Mouse (Mus musculus) gonadal fat pad, adult 2 months (tissue): ENCODE measurements around the gene Snx9. TPM values are rescaled to one million over a fixed set of nuclear protein-coding genes. Genes with fewer than 3 reads are reported as not detected.

Experiments
- DNase-seq: peaks from one replicate; pipeline ENCODE4 v3.0.0-alpha.2; 2012; ENCODE audit warnings: low read depth
- polyA plus RNA-seq: library from polyadenylated mRNA; depleted of rRNA; stranded (reverse); fragments of >200 nt; gene quantifications from 2 replicates; pipeline ENCODE4 v1.2.3, GENCODE M21; 2012

The Snx9 gene
- polyA plus RNA-seq, 1 experiment: 42.3 TPM

GRCm38 (mm10) chr17:5806823-5807222 lies 34.3 kb upstream of the Snx9 start:
- no peak for DNase-seq

DNA sequence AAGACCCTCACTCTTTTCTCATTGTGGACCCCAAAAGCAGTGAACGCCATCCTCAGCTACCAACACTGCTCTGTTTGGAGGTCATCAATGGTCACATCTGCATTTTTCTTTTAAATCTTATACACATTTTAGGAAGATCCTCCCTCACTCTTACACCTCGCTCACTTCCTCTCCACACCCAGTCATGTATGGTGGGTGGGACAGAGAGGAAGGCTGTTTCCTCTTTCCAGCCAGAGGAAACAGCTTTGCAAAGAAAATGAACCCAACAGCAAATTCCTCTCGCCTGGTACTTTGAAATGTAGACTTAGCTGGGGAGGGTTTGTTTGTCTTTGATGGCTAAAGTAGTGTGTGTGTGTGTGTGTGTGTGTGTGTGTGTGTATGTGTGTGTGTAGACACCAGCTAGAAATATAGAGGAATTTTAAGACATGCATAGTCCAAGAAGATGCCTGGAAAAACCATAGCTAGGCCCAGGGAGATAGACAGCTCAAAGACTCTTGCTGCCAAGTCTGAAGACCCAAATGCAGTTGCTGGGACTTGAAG lies 33.2 kb upstream of the Snx9 start:
- no peak for DNase-seq

DNA sequence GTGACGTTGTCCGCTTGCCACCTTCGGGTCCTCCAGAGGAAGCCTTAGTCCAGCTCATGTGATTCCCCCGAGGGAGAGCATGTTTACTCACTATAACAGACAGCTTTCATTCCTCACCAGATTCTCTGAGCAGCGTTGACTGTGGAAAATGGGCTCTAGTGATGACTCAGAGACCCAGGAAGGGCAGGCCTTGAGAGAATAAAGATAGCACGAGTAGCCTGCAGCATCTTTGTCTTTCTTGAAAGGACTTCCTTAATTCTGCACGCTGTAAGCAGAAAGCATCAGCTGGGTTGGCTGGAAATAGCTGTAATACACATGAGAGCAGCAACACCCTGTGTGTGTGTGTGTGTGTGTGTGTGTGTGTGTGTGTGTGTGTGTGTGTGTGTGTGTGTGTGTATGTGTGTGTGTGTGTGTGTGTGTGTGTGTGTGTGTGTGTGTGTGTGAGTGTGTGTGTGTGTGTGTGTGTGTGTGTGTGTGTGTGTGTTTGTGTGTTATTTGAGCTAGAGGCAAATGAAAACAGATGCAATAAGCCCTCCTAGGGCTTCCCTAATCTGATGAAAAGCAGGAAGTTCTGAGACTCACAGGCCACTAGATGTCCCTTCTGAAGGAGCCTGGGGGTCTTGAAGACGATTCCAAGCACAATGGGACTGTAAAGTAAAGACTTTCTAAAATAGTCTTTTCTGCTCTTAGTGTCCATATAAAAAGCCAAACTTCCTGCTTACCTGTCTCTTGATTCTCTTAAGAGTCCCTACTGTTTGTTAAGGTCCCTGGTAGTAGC lies 27.1 kb upstream of the Snx9 start:
- DNase-seq: no peak

DNA sequence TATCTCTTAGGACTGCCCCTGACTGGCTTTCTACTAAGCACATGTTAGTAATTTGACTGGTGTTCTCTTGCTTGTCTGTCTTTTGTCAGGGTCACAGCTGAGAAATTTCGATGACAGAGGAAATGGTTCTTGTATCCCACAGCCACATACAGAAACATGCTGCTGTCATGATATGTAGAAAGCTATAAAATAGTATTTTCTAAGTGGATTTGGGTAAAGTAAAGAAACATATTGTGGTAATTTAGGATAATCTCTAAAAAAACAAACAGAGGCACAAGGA lies 26.5 kb upstream of the Snx9 start:
- no peak for DNase-seq

DNA sequence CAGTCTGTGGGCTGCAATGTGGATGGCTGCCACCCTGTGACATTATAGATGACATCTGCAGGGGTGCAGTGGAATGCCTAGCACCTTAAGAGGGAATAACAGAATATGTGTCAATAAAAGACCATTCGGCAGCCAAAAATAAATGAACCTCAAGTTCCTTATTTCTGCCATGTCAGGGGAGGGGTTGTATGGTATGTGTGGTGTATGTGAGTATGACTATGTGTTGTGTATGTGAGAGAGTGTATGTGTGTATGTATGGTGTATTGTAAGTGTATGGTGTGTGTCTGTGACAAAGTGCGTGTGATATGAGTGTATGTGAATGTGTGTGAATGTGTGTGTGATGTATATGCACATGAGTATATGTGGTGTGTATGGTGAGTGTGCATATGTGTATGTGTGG lies 23.3 kb upstream of the Snx9 start:
- no peak for DNase-seq

- DNase-seq: no peak
These were observed 22.0 kb upstream of the Snx9 start for GRCm38 (mm10) chr17:5819105-5819504.

DNA sequence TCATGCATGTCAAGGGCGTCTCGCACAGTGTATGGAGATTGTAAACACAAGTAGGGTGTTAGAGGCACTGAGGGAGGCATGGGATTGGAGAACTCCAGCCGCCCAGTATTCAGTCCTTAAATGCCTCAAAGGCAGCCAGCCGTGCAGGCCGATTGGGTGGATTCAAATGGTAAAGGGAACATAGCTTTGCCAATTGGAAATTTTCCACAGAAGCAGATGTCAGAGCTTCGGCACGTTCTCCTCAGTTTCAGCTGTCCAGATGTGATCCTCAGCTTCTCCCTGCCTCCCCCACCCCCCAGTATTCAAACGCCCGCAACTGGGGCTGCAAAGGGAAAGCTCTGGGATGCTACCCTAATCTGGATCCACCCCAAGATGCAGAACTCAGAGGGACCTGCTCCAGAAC lies 21.3 kb upstream of the Snx9 start:
- no peak for DNase-seq

DNA sequence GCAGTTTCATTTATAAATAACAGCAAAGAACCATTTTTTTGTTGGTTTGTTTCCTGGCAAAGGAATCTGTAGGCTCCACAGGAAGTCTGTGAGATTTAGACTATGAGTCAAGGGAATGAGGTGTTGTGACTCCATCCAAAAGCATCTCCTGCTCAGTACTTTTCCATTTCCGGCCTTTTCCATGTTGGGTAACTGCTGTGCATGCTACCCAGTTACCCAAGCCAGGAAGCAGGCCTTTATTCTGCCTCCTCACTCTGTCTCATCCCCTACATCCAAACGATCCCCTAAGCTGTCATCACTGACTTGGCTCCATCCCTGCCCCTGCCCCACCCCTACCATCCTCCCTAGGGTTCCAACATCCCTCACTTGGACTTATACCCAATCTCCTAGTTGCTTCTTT lies 18.6 kb upstream of the Snx9 start:
- no peak for DNase-seq

GRCm38 (mm10) chr17:5823032-5823431 lies 18.1 kb upstream of the Snx9 start:
- DNase-seq: no peak

DNA sequence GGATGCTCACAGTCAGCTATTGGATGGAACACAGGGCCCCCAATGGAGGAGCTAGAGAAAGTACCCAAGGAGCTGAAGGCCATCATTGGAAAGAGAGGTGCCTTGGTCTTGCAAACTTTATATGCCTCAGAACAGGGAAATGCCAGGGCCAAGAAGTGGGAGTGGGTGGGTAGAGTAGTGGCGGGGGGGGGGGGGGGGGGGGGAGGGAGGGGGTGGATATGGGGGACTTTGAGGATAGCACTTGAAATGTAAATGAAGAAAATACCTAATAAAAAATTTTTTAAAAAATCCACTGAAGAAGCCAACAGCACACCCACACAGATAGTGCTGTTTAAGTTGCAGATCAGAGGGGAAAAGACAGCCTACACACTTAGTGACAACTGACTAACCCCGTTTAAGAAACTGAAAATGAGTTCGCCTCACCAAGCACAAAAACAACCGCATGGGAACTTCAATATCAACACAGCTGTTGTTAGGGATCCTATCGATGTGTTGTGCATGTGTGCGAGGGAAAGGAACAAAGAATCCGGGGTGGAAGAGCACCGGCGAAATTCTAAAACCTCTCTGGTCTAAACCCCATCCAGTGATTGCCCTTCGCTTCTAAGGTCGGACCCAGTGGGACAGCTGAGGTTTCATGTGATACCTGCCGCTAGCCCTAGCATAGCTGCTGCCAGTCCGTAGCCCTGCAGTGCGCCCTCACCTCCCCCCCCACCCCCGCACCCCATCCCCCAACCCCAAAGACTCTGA lies 13.1 kb upstream of the Snx9 start:
- no peak for DNase-seq

DNA sequence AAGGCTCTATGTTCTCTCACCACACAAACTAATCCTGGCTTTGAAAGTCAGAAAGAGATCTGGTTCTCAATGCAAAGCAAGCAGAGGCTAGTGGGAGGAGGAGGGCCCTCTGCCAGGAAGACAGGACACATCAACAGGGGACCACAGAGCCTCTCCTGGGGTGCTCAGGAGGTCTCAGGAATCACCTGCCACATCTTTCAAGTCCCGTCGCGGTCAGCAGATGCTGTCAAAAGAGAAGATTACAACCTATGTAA lies 12.6 kb upstream of the Snx9 start:
- DNase-seq: no peak

DNA sequence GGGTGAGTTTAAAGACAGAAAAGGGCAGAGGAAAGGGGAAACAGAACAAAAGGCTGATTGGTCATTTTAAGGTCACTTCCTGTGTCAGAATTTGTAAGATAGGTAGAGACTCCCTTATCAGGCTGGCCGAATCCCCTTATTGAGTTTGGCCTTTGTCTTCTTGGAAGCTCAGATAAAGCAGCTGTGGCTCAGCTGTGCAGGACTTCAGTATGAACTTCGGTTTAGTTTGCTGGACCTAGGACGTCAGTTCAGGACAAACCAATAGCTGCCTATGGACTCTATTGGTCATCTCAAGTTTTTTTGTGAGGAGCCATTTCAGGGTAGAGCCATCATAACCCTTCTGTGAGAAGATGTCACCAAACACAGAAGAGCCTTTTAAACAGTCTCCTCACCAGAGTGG lies 12.2 kb upstream of the Snx9 start:
- DNase-seq: no peak

GRCm38 (mm10) chr17:5829930-5830329 lies 11.2 kb upstream of the Snx9 start:
- DNase-seq: no peak

- DNase-seq: no peak
These were observed 10.7 kb upstream of the Snx9 start for GRCm38 (mm10) chr17:5830382-5830781.

- DNase-seq: no peak
These were observed 10.3 kb upstream of the Snx9 start for GRCm38 (mm10) chr17:5830832-5831231.

GRCm38 (mm10) chr17:5831257-5831806 lies 9.8 kb upstream of the Snx9 start:
- no peak for DNase-seq

GRCm38 (mm10) chr17:5834166-5834565 lies 7.0 kb upstream of the Snx9 start:
- DNase-seq: no peak

- no peak for DNase-seq
These were observed 6.3 kb upstream of the Snx9 start for GRCm38 (mm10) chr17:5834798-5835328.

DNA sequence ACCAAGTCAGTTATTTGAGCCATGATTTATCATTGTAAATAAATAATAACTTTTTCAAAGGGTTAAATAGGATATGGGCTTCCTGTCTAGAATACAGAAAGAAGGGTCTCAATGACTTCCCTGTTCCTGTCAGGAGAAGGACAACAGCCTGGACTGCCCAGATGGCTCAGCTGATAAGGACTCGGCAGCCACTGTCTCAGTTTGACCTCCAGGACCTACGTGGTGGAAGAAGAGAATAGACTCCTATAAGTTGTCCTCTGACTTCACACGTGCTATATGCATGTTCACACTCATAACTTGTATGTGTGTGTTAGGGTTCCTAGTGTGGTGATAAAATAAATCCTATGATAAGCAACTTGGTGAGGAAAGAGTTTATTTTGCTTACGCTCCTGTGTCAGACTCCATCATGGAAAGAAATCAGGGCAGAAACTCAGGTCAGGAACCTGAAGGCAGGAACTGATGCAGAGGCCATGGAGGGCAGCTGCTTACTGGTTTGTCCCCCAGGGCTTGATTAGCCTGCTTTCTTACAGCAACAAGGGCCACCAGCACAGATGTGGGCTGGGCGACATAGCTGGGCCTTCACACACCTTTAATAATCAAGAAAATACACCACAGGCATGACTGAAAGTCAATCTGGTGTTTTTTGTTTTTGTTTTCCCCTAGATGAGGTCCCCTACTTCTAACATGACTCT lies 1.4 kb upstream of the Snx9 start:
- DNase-seq: no peak

- no peak for DNase-seq
These were observed 490 bp upstream of the Snx9 start for GRCm38 (mm10) chr17:5840550-5841127.

DNA sequence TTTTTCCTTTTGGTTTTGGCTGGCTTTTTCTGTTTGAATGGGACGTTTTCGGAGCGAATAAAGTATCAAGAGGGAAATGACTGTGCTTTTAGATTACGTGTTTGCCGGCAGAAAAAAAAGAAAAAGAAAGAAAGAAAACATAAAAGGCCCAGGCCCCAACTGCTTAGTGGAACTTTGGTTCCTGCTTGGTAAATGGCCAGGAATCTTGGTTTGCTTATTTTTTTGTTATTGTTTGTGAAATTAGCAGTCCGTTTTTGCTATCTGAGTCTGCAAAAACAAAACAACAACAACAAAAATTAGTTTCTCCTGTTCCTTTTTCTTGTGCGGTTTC lies 779 bp downstream of the Snx9 start:
- no peak for DNase-seq

DNA sequence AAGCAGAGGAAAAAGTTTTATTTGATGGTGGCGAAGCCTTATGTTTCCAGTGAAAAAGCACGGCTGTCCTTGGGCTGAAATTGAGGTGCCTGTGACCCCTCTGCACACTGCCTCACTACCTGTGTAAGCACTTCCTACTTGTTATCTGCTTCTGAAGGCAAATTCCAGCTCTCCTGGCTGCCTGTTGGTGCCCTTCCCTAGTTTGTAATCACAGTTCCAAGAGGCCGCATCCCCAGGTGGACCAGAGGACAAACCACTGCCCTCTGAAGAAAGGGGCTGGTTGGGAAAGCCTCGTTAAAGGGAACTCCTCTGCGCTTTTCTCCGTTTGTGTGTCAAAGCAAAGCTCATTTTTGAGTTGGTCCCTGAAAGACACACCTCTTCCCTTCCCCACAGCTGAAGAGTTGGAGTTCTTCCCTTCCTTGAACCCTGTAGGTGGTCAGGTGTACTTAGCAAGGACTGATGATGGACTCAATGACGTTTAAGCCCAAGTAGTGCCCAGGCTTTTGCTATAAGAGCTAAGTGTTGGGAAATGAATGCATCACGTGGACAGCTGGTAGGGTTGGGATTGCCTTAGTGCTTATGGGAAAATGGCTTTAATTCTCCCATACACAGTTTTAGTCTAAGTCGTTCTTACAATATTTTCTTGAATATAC lies 2.0 kb downstream of the Snx9 start:
- no peak for DNase-seq
